In genomic region chr5:136016014-136016876, GRCm38 (mm10) we compare ENCODE assay signal across 10 mouse cellular contexts. TPM values are rescaled to one million over a fixed set of nuclear protein-coding genes. Genes with fewer than 3 reads are reported as not detected.
DNase-seq lines count a peak whose midpoint lies in the region; ATAC-seq lines count a peak whose summit lies in the region.
"Had no signal": no experiment of that assay in that cellular context is flagged by ENCODE, and none has a peak within 500 bp of the region (broad histone marks: within the 10 kb centered on the region; RNA-seq: fewer than 3 reads in every experiment).

No protein-coding gene starts in this region.

- H3K4me2 ChIP-seq in forebrain, embryonic 12.5 days, result no peak overlapping the region
- no peak overlapping the region for H3K4me2 ChIP-seq in stomach, embryonic 15.5 days

- DNase-seq in forebrain, embryonic 10.5 days (ENCODE audit: extremely low spot score, low spot score), result no peak
- DNase-seq in urinary bladder, adult 2 months (ENCODE audit: low spot score), result peak; percentile 43
- DNase-seq in urinary bladder, adult 18-20 months (ENCODE audit: low spot score in 2 of 2), result no peak
- peak; percentile 68 for DNase-seq in kidney, adult 18-20 months
- no peak for DNase-seq in layer of hippocampus, adult 9-10 months (ENCODE audit: low spot score)
- no peak for DNase-seq in thymus, postnatal 14 days

- H3K27ac ChIP-seq in forebrain, embryonic 12.5 days, result peak overlapping the region; percentile 26; the same call in 1 of the 2 replicates
- H3K27ac ChIP-seq in forebrain, embryonic 10.5 days, result no peak overlapping the region
- peak overlapping the region; percentile 87 for H3K27ac ChIP-seq in stomach, embryonic 15.5 days
- H3K27ac ChIP-seq: macrophage had no signal

- H3K9me3 ChIP-seq in forebrain, embryonic 12.5 days, result no peaks in the 10 kb centered on the region
- no peaks in the 10 kb centered on the region for H3K9me3 ChIP-seq in forebrain, embryonic 10.5 days
- no peaks in the 10 kb centered on the region for H3K9me3 ChIP-seq in stomach, embryonic 15.5 days

- ATAC-seq in forebrain, embryonic 12.5 days (ENCODE audit: low FRiP score), result no peak
- peak; percentile 79 for ATAC-seq in stomach, embryonic 15.5 days (ENCODE audit: insufficient read depth, low FRiP score, low read depth)

- no peak overlapping the region for H3K9ac ChIP-seq in forebrain, embryonic 12.5 days
- no peak overlapping the region for H3K9ac ChIP-seq in stomach, embryonic 15.5 days

- H3K36me3 ChIP-seq in forebrain, embryonic 12.5 days (replicated peaks), result peaks cover 42% of the 10 kb centered on the region
- peaks cover 65% of the 10 kb centered on the region for H3K36me3 ChIP-seq in forebrain, embryonic 10.5 days (replicated peaks)
- H3K36me3 ChIP-seq in stomach, embryonic 15.5 days, result peaks cover 19% of the 10 kb centered on the region; the same call in 1 of the 2 replicates

- WGBS in forebrain, embryonic 12.5 days, result 76% methylated on average over 10 of the region's 10 CpGs
- 89% methylated on average over 10 of the region's 10 CpGs for WGBS in forebrain, embryonic 10.5 days
- 59% methylated on average over 10 of the region's 10 CpGs for WGBS in stomach, embryonic 15.5 days

- H3K4me3 ChIP-seq in forebrain, embryonic 12.5 days (replicated peaks), result no peak overlapping the region
- H3K4me3 ChIP-seq in forebrain, embryonic 10.5 days, result no peak overlapping the region
- no peak overlapping the region for H3K4me3 ChIP-seq in stomach, embryonic 15.5 days (replicated peaks)

- H3K27me3 ChIP-seq in forebrain, embryonic 12.5 days, result no peaks in the 10 kb centered on the region
- no peaks in the 10 kb centered on the region for H3K27me3 ChIP-seq in forebrain, embryonic 10.5 days (ENCODE audit: poor library complexity, severe bottlenecking)
- H3K27me3 ChIP-seq in stomach, embryonic 15.5 days (replicated peaks), result no peaks in the 10 kb centered on the region

- H3K4me1 ChIP-seq in forebrain, embryonic 12.5 days, result 0 out of 2 replicates have a peak, but pooled peaks cover 6% of the 10 kb centered on the region
- H3K4me1 ChIP-seq in forebrain, embryonic 10.5 days, result 0 out of 2 replicates have a peak, but pooled peaks cover 2% of the 10 kb centered on the region
- H3K4me1 ChIP-seq in stomach, embryonic 15.5 days, result 0 out of 2 replicates have a peak, but pooled peaks cover 5% of the 10 kb centered on the region

RNA-seq across cellular contexts. Expression of gene Dtx2, which starts 21.6 kb away (rescaled TPM):
- 29.7 and 32.9 TPM in 2 replicates for polyA plus RNA-seq in forebrain, embryonic 12.5 days (2016; fragmentation: Nextera tagmentation; extraction: Ambion mirVana)
- 33.9 and 41.1 TPM in 2 replicates for polyA plus RNA-seq in forebrain, embryonic 10.5 days (2016; fragmentation: Nextera tagmentation; extraction: Ambion mirVana)
- polyA plus RNA-seq in urinary bladder, adult 2 months (2012; rRNA removed), result 16.8 and 17.3 TPM in 2 replicates
- 22.9 and 25.4 TPM in 2 replicates for polyA plus RNA-seq in stomach, embryonic 15.5 days (2015; fragmentation: Nextera tagmentation; extraction: Ambion mirVana)

RNA-seq across cellular contexts. Expression of gene Upk3b, which starts 22.1 kb away (rescaled TPM):
- polyA plus RNA-seq in forebrain, embryonic 12.5 days (2016; fragmentation: Nextera tagmentation; extraction: Ambion mirVana), result not detected in 2 replicates
- polyA plus RNA-seq in forebrain, embryonic 10.5 days (2016; fragmentation: Nextera tagmentation; extraction: Ambion mirVana), result 0.09 TPM in 1 of 2 replicates, not detected in the other
- 113 and 152 TPM in 2 replicates for polyA plus RNA-seq in urinary bladder, adult 2 months (2012; rRNA removed)
- 30.3 and 37.0 TPM in 2 replicates for polyA plus RNA-seq in stomach, embryonic 15.5 days (2015; fragmentation: Nextera tagmentation; extraction: Ambion mirVana)
- polyA plus RNA-seq: cortical plate, adult 2 months; macrophage had no signal

RNA-seq across cellular contexts. Expression of gene Zp3, which starts 36.3 kb away (rescaled TPM):
- 0.28 TPM in 1 of 2 replicates, not detected in the other for polyA plus RNA-seq in forebrain, embryonic 12.5 days (2016; fragmentation: Nextera tagmentation; extraction: Ambion mirVana)
- 0.12 TPM in 1 of 2 replicates, not detected in the other for polyA plus RNA-seq in forebrain, embryonic 10.5 days (2016; fragmentation: Nextera tagmentation; extraction: Ambion mirVana)
- not detected in 2 replicates for polyA plus RNA-seq in urinary bladder, adult 2 months (2012; rRNA removed)
- polyA plus RNA-seq in stomach, embryonic 15.5 days (2015; fragmentation: Nextera tagmentation; extraction: Ambion mirVana), result 1.7 TPM in 2 replicates
- polyA plus RNA-seq: cortical plate, adult 2 months; macrophage had no signal

RNA-seq across cellular contexts. Expression of gene Upk3bl, which starts 38.0 kb away (rescaled TPM):
- polyA plus RNA-seq in forebrain, embryonic 12.5 days (2016; fragmentation: Nextera tagmentation; extraction: Ambion mirVana), result 0.32 and 0.92 TPM in 2 replicates
- 1.5 and 1.7 TPM in 2 replicates for polyA plus RNA-seq in forebrain, embryonic 10.5 days (2016; fragmentation: Nextera tagmentation; extraction: Ambion mirVana)
- polyA plus RNA-seq in urinary bladder, adult 2 months (2012; rRNA removed), result 4.5 and 6.1 TPM in 2 replicates
- polyA plus RNA-seq in stomach, embryonic 15.5 days (2015; fragmentation: Nextera tagmentation; extraction: Ambion mirVana), result 72.2 and 117 TPM in 2 replicates
- polyA plus RNA-seq: macrophage had no signal

RNA-seq across cellular contexts. Expression of gene Ssc4d, which starts 41.9 kb away (rescaled TPM):
- polyA plus RNA-seq in forebrain, embryonic 12.5 days (2016; fragmentation: Nextera tagmentation; extraction: Ambion mirVana), result 1.1 and 1.7 TPM in 2 replicates
- polyA plus RNA-seq in forebrain, embryonic 10.5 days (2016; fragmentation: Nextera tagmentation; extraction: Ambion mirVana), result 1.7 and 1.9 TPM in 2 replicates
- polyA plus RNA-seq in urinary bladder, adult 2 months (2012; rRNA removed), result 3.4 and 4.2 TPM in 2 replicates
- polyA plus RNA-seq in stomach, embryonic 15.5 days (2015; fragmentation: Nextera tagmentation; extraction: Ambion mirVana), result 3.4 TPM in 2 replicates

Comparison
In these comparisons a context has a peak if more than half of its experiments do, and no peak if none do; other contexts are left out.
1. DNase-seq: peak in urinary bladder, adult 2 months (single experiment) and kidney, adult 18-20 months (single experiment); none in forebrain, embryonic 10.5 days (single experiment), urinary bladder, adult 18-20 months (0 of 2), layer of hippocampus, adult 9-10 months (single experiment) and thymus, postnatal 14 days (single experiment).
2. RNA of gene Upk3b, which starts 22.1 kb away (polyA plus RNA-seq): 113 to 152 TPM in urinary bladder, adult 2 months and 30.3 to 37.0 TPM in stomach, embryonic 15.5 days; not detected in forebrain, embryonic 12.5 days and 0.09 TPM in forebrain, embryonic 10.5 days; every median in the first group is over 10 times any median in the second.